In genomic region chr14:60659498-60659897, GRCm38 (mm10) we compare ENCODE assay signal across 13 mouse cellular contexts. TPM values are rescaled to one million over a fixed set of nuclear protein-coding genes. Genes with fewer than 3 reads are reported as not detected.
DNase-seq lines count a peak whose midpoint lies in the region; ATAC-seq and TF ChIP-seq lines count a peak whose summit lies in the region.
"Had no signal": no experiment of that assay in that cellular context is flagged by ENCODE, and none has a peak within 500 bp of the region (broad histone marks: within the 10 kb centered on the region; RNA-seq: fewer than 3 reads in every experiment).

No protein-coding gene starts in this region.

- no peak for ATAC-seq in kidney, embryonic 15.5 days (replicated peaks; ENCODE audit: low FRiP score)
- ATAC-seq in megakaryocyte, adult 5-6 weeks (ENCODE audit: poor library complexity, severe bottlenecking) = no peak
- ATAC-seq: Patski had no signal

- H3K4me1 ChIP-seq in kidney, embryonic 15.5 days = peaks cover 78% of the 10 kb centered on the region
- no peaks in the 10 kb centered on the region for H3K4me1 ChIP-seq in thymus, adult 2 months (replicated peaks; ENCODE audit: control insufficient read depth, insufficient read depth, low read length)
- H3K4me1 ChIP-seq in midbrain, embryonic 10.5 days = peaks cover 27% of the 10 kb centered on the region

- H3K27ac ChIP-seq in kidney, embryonic 15.5 days = no peak overlapping the region
- no peak overlapping the region for H3K27ac ChIP-seq in thymus, adult 2 months (ENCODE audit: control insufficient read depth, insufficient read depth, low read length)
- H3K27ac ChIP-seq in midbrain, embryonic 10.5 days (replicated peaks) = no peak overlapping the region

- H3K4me2 ChIP-seq in kidney, embryonic 15.5 days = no peak overlapping the region

- H3K9me3 ChIP-seq in kidney, embryonic 15.5 days (replicated peaks) = no peaks in the 10 kb centered on the region
- H3K9me3 ChIP-seq in midbrain, embryonic 10.5 days (replicated peaks) = 0 out of 2 replicates have a peak, but pooled peaks cover 4% of the 10 kb centered on the region

- peak; percentile 48 for DNase-seq in kidney, adult 18-20 months
- DNase-seq in frontal cortex, postnatal 25 days (ENCODE audit: low spot score in 2 of 2) = peak; percentile 48 to 64
- DNase-seq in layer of hippocampus, postnatal 25 days (ENCODE audit: extremely low spot score in 1 of 2, low spot score in 1 of 2) = peak; percentile 60 to 73
- DNase-seq in right cerebral cortex, adult 2 months (ENCODE audit: low spot score in 2 of 2) = peak; percentile 87 to 90
- no peak for DNase-seq in thymus, adult 2 months
- DNase-seq in midbrain, embryonic 10.5 days (ENCODE audit: low spot score) = no peak
- DNase-seq: adrenal gland, adult 8-10 months; gastrocnemius, postnatal 10 days; liver; lung, postnatal 36 days had no signal

- TF ChIP-seq CTCF in thymus, adult 2 months (IDR thresholded peaks at IDR 0.05; ENCODE audit: borderline replicate concordance, control insufficient read depth, extremely low read depth, insufficient read depth, low read length, poor library complexity) = no peak

- 76% methylated on average over 8 of the region's 8 CpGs for WGBS in kidney, embryonic 15.5 days
- 93% methylated on average over 8 of the region's 8 CpGs for WGBS in thymus, adult 2 months
- 97% methylated on average over 8 of the region's 8 CpGs for WGBS in midbrain, embryonic 10.5 days

- no peak overlapping the region for H3K4me3 ChIP-seq in kidney, embryonic 15.5 days (replicated peaks)
- no peak overlapping the region for H3K4me3 ChIP-seq in thymus, adult 2 months (ENCODE audit: control insufficient read depth, insufficient read depth, low read length)
- H3K4me3 ChIP-seq in midbrain, embryonic 10.5 days = no peak overlapping the region

- no peak overlapping the region for H3K9ac ChIP-seq in kidney, embryonic 15.5 days

- 0 out of 2 replicates have a peak, but pooled peaks cover 3% of the 10 kb centered on the region for H3K36me3 ChIP-seq in kidney, embryonic 15.5 days
- H3K36me3 ChIP-seq in thymus, adult 2 months (ENCODE audit: control insufficient read depth, insufficient read depth, low read length) = no peaks in the 10 kb centered on the region
- peaks cover 83% of the 10 kb centered on the region for H3K36me3 ChIP-seq in midbrain, embryonic 10.5 days

- no peaks in the 10 kb centered on the region for H3K27me3 ChIP-seq in kidney, embryonic 15.5 days
- H3K27me3 ChIP-seq in thymus, adult 2 months (ENCODE audit: control insufficient read depth, insufficient read depth, low read length) = no peaks in the 10 kb centered on the region
- H3K27me3 ChIP-seq in midbrain, embryonic 10.5 days (ENCODE audit: low read depth, poor library complexity, severe bottlenecking) = no peaks in the 10 kb centered on the region
- H3K27me3 ChIP-seq: Patski had no signal

- no peak for TF ChIP-seq POLR2A in thymus, adult 2 months (IDR thresholded peaks at IDR 0.05; ENCODE audit: control insufficient read depth, extremely low read depth, insufficient read depth, low read length, poor library complexity)

RNA-seq across cellular contexts. Expression of gene Spata13, which starts 25.7 kb away (rescaled TPM):
- 55.1 and 64.4 TPM in 2 replicates for polyA plus RNA-seq in kidney, embryonic 15.5 days (2015; fragmentation: Nextera tagmentation; extraction: Ambion mirVana)
- 10 to 100 TPM; 27.6 to 28.5 TPM for total RNA-seq in layer of hippocampus, postnatal 25 days (2021)
- 80.6 and 99.6 TPM in 2 replicates for polyA plus RNA-seq in thymus, adult 2 months (2012; rRNA removed)
- total RNA-seq in megakaryocyte, adult 5-6 weeks (2015) = 9.4 and 10.2 TPM in 2 replicates
- total RNA-seq in megakaryocyte, adult 5-6 weeks (2017) = 18.2 and 19.0 TPM in 2 replicates
- 67.9 and 70.0 TPM in 2 replicates for polyA plus RNA-seq in midbrain, embryonic 10.5 days (2016; fragmentation: Nextera tagmentation; extraction: Ambion mirVana)

Comparison
In these comparisons a context has a peak if more than half of its experiments do, and no peak if none do; other contexts are left out.
1. DNase-seq: peak in kidney, adult 18-20 months (single experiment), frontal cortex, postnatal 25 days (2 of 2), layer of hippocampus, postnatal 25 days (2 of 2) and right cerebral cortex, adult 2 months (2 of 2); none in thymus, adult 2 months (single experiment) and midbrain, embryonic 10.5 days (single experiment).